Mouse (Mus musculus): ENCODE measurements around the gene Tprg.

Tprg gene

GRCm38 (mm10) chr16:25376720-25377373 lies 90.2 kb downstream of the Tprg start:
- no peaks in the 10 kb centered on the region for H3K36me3 ChIP-seq (ENCODE audit: control insufficient read depth, insufficient read depth, low read length, poor library complexity, severe bottlenecking)
- DNase-seq (ENCODE audit: low read depth, low spot score): peak; percentile 62
- H3K27me3 ChIP-seq (ENCODE audit: control insufficient read depth, insufficient read depth, low read length, poor library complexity, severe bottlenecking): no peaks in the 10 kb centered on the region

- Histone ChIP-seq H3K27me3 (ENCODE audit: control insufficient read depth, insufficient read depth, low read length, poor library complexity, severe bottlenecking) (no peaks in the 10 kb centered on the region), H3K36me3 (ENCODE audit: control insufficient read depth, insufficient read depth, low read length, poor library complexity, severe bottlenecking) (no peaks in the 10 kb centered on the region)
- DNase-seq (ENCODE audit: low read depth, low spot score): no peak
These were observed 91.1 kb downstream of the Tprg start for GRCm38 (mm10) chr16:25377695-25378094.

DNA sequence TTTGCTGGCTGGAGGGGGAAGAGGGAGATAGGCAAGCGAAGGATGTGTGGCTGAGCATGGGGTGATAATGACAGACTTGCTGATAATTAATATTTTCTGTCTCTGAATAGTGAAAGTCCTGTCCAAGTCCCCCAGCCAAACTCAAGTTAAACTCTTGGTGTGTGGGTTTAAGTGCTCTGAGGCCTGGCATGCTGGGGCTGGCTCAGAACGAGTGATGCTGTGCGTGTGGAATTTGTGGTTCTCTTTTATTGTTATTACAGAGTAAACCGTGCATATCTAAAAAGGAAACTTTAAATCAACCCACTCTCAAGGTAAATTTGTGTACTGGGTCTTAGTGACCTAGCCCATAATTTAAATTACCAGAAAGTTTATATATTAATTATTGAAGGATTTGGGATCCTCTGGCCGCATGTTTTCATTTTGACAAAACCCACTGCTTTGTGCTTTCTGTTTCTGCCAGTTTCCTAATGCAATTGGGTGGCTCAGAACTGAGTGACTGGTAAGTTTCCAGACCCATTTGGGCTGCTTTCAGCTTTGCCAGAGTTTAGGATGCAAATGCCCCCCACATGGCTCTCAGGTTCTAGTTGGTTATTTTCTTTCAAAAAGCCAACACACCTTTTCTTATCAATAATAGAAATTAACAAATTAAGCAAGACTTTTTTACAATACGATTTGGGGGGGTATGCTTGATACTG lies 99.0 kb downstream of the Tprg start:
- H3K27me3 ChIP-seq (ENCODE audit: control insufficient read depth, insufficient read depth, low read length, poor library complexity, severe bottlenecking): no peaks in the 10 kb centered on the region
- no peak for DNase-seq (ENCODE audit: low read depth, low spot score)
- no peaks in the 10 kb centered on the region for H3K36me3 ChIP-seq (ENCODE audit: control insufficient read depth, insufficient read depth, low read length, poor library complexity, severe bottlenecking)

GRCm38 (mm10) chr16:25394676-25395075 lies 108.1 kb downstream of the Tprg start:
- no peaks in the 10 kb centered on the region for H3K36me3 ChIP-seq (ENCODE audit: control insufficient read depth, insufficient read depth, low read length, poor library complexity, severe bottlenecking)
- no peaks in the 10 kb centered on the region for H3K27me3 ChIP-seq (ENCODE audit: control insufficient read depth, insufficient read depth, low read length, poor library complexity, severe bottlenecking)
- no peak for DNase-seq (ENCODE audit: low read depth, low spot score)

DNA sequence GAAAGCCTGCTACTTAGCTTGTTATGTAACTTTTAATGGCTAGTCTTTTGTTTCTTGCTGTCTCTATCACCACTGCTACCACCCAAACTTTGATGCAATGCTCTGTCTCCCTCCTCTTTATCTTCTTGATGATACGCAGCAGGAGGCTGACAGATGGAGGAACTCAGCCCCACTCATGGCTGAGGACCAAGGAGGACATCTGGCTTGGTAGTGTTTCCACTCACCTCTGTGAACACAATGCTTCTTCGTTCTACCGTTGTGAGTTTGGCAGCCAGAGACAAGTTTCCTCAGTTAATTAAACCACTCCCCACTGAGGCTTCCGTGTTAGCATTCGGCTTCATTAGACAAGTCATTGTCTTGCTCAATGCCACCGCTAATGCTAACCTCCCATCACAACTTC lies 117.5 kb downstream of the Tprg start:
- no peak for DNase-seq (ENCODE audit: low read depth, low spot score)
- Histone ChIP-seq H3K27me3 (ENCODE audit: control insufficient read depth, insufficient read depth, low read length, poor library complexity, severe bottlenecking) (no peaks in the 10 kb centered on the region), H3K36me3 (ENCODE audit: control insufficient read depth, insufficient read depth, low read length, poor library complexity, severe bottlenecking) (no peaks in the 10 kb centered on the region)

DNA sequence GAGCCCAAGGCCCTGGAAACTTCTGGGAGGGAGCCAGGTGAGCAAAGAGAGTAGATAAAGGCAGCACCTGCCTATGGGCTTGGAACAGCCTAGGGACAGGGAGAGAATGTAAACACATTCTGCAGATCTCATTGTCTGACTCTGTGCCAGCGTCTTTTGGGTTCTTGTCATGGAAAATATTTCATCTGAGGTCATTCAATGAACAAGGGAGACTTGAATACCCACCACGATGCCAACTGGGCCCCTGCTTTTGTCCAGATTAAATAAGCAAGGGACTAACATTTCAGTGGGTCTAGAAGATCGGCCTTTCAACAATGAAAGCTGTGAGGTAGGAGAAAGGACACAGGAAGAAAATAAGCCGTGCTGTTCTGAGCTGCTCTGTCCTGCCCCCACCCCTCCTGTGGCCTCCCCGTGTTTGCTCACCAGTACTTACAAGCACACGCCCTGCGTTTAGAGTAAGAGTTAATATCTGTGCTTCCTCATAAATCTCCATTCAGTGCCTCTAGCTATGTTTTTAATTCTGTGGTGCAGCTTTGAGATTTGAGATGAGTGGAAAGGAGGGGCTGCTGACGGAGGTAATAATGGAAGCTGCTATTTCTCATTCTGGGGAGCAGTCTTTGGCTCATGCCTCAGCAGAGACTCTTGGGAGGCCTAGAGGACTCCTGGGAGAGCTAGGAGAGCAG lies 120.7 kb downstream of the Tprg start:
- Histone ChIP-seq H3K36me3 (ENCODE audit: control insufficient read depth, insufficient read depth, low read length, poor library complexity, severe bottlenecking) (no peaks in the 10 kb centered on the region), H3K27me3 (ENCODE audit: control insufficient read depth, insufficient read depth, low read length, poor library complexity, severe bottlenecking) (no peaks in the 10 kb centered on the region)
- DNase-seq (ENCODE audit: low read depth, low spot score): no peak

GRCm38 (mm10) chr16:25408032-25408431 lies 121.4 kb downstream of the Tprg start:
- Histone ChIP-seq H3K27me3 (ENCODE audit: control insufficient read depth, insufficient read depth, low read length, poor library complexity, severe bottlenecking) (no peaks in the 10 kb centered on the region), H3K36me3 (ENCODE audit: control insufficient read depth, insufficient read depth, low read length, poor library complexity, severe bottlenecking) (no peaks in the 10 kb centered on the region)
- no peak for DNase-seq (ENCODE audit: low read depth, low spot score)

- H3K36me3 ChIP-seq (ENCODE audit: control insufficient read depth, insufficient read depth, low read length, poor library complexity, severe bottlenecking): no peaks in the 10 kb centered on the region
- H3K27me3 ChIP-seq (ENCODE audit: control insufficient read depth, insufficient read depth, low read length, poor library complexity, severe bottlenecking): no peaks in the 10 kb centered on the region
- no peak for DNase-seq (ENCODE audit: low read depth, low spot score)
These were observed 124.7 kb downstream of the Tprg start for GRCm38 (mm10) chr16:25411307-25411706.

- Histone ChIP-seq H3K27me3 (ENCODE audit: control insufficient read depth, insufficient read depth, low read length, poor library complexity, severe bottlenecking) (no peaks in the 10 kb centered on the region), H3K36me3 (ENCODE audit: control insufficient read depth, insufficient read depth, low read length, poor library complexity, severe bottlenecking) (no peaks in the 10 kb centered on the region)
- no peak for DNase-seq (ENCODE audit: low read depth, low spot score)
These were observed 127.3 kb downstream of the Tprg start for GRCm38 (mm10) chr16:25413885-25414284.

GRCm38 (mm10) chr16:25415186-25415585 lies 128.6 kb downstream of the Tprg start:
- Histone ChIP-seq H3K36me3 (ENCODE audit: control insufficient read depth, insufficient read depth, low read length, poor library complexity, severe bottlenecking) (no peaks in the 10 kb centered on the region), H3K27me3 (ENCODE audit: control insufficient read depth, insufficient read depth, low read length, poor library complexity, severe bottlenecking) (no peaks in the 10 kb centered on the region)
- DNase-seq (ENCODE audit: low read depth, low spot score): no peak

DNA sequence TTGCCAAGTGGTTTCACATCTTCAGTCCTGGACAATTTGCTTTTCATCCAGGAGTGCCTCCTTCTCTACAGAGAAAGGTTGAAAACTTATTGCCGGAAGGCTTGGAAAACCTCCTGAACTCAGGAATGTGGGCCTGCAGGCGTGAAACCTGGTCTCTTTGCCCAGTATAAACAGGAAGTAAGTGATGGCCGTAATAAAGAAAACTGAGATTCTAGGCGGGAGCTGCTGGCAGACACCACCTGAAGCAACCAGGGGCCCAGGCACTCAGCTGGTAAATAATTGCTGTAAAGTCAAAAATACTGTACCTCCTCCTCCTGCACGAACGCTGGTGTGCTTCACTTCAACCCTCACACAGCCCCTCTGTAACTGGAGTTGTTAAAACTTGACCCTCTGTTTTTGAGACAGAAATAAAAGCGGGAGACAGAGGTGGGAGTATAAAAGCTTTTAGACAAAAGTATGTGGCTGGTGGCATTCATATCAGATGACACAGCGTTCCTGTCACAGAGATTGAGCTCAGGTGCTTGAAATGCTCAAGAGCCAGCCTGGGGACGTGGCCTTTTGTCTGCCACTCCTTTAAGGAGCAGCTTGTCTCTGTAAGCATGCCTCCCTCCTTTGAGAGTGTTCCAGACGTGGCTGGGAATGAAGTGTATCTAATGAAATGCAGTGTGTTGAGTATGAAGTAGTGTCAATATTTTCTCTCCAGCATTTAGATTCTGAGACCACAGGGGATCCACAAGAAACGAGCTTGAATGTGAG lies 131.4 kb downstream of the Tprg start:
- no peak for DNase-seq (ENCODE audit: low read depth, low spot score)
- Histone ChIP-seq H3K36me3 (ENCODE audit: control insufficient read depth, insufficient read depth, low read length, poor library complexity, severe bottlenecking) (no peaks in the 10 kb centered on the region), H3K27me3 (ENCODE audit: control insufficient read depth, insufficient read depth, low read length, poor library complexity, severe bottlenecking) (no peaks in the 10 kb centered on the region)

- no peak for DNase-seq (ENCODE audit: low read depth, low spot score)
These were observed 136.4 kb downstream of the Tprg start for GRCm38 (mm10) chr16:25422997-25423396.

DNA sequence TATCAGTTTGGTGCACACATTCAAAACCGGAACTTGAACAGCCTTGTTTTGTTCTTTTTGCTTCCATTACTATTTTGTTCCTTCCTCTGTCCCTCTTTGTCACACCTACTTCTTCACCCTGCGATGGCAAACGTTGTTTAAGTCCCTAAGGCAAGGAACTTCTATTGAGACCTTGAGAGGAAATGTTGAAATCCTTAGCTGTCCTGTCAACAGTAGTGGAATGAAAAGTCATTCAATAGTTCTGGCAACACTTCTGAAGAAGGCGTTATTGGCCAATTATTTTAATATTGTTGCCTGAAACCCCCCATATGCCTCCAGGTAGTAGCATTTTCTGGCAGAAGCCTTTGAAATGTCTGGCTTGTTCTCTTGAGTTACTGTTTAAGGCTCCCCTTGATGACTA lies 137.4 kb downstream of the Tprg start:
- H3K27me3 ChIP-seq (ENCODE audit: control insufficient read depth, insufficient read depth, low read length, poor library complexity, severe bottlenecking): no peaks in the 10 kb centered on the region
- no peaks in the 10 kb centered on the region for H3K36me3 ChIP-seq (ENCODE audit: control insufficient read depth, insufficient read depth, low read length, poor library complexity, severe bottlenecking)
- no peak for DNase-seq (ENCODE audit: low read depth, low spot score)

More at GRCm38 (mm10) chr16:25422997-25423396, 136.4 kb downstream of the Tprg start:
- no peaks in the 10 kb centered on the region for H3K27me3 ChIP-seq (ENCODE audit: control insufficient read depth, insufficient read depth, low read length, poor library complexity, severe bottlenecking)
- H3K36me3 ChIP-seq (ENCODE audit: control insufficient read depth, insufficient read depth, low read length, poor library complexity, severe bottlenecking): no peaks in the 10 kb centered on the region

DNA sequence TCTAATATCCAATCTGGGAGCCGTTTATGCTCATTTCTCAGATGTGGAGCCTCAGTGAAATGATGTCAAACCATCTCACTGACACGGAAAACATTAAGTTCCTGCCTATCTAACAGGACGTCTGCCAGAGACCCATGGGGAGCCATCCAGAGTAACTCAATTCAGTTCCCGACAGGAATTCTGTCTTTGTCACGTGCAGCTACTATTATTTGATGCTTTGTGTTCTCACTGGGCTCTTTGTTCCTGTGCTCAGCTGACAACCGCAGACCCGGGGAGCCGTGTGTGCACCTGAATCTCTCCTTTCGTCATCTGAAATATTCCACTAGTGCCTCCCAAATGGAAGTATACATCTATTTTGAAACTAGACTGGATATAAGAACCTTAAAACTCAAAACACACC lies 138.3 kb downstream of the Tprg start:
- no peak for DNase-seq (ENCODE audit: low read depth, low spot score)
- no peaks in the 10 kb centered on the region for H3K36me3 ChIP-seq (ENCODE audit: control insufficient read depth, insufficient read depth, low read length, poor library complexity, severe bottlenecking)
- no peaks in the 10 kb centered on the region for H3K27me3 ChIP-seq (ENCODE audit: control insufficient read depth, insufficient read depth, low read length, poor library complexity, severe bottlenecking)

DNA sequence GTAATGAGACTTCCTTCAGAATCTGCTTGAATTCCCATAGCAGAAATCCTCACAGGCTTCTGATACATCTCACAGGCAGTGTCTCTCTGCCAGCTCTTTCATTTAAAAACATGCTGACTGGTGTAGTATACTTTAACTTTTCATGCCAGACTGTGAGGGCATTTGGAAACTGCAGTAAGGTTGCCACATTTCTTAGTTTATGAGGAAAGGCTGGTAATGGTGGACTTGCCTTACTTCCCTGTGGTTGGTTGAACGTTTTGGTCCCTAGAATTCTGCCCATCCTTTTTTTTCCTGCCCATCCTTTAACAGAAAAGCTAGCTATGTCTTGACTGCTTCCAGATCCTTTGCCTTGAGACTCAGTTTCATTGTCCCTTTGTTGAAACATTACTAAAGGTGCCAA lies 138.8 kb downstream of the Tprg start:
- DNase-seq (ENCODE audit: low read depth, low spot score): no peak
- no peaks in the 10 kb centered on the region for H3K27me3 ChIP-seq (ENCODE audit: control insufficient read depth, insufficient read depth, low read length, poor library complexity, severe bottlenecking)

More for the DNA sequence above, 138.8 kb downstream of the Tprg start:
- H3K36me3 ChIP-seq (ENCODE audit: control insufficient read depth, insufficient read depth, low read length, poor library complexity, severe bottlenecking): no peaks in the 10 kb centered on the region

Data from splenic B cell, adult 2 months (primary cell).